Mouse (Mus musculus) CD4-positive naive resting alpha-beta T cell, adult 57 days (primary cell): ENCODE data around the gene Scarf2. TPM values are rescaled to one million over a fixed set of nuclear protein-coding genes. Genes with fewer than 3 reads are reported as not detected.

Experiments used
- total RNA-seq: library from RNA; stranded (reverse); gene quantifications from one replicate; pipeline ENCODE4 v1.2.4, GENCODE M21; 2023

Scarf2 gene
- total RNA-seq, result 0.53 TPM

DNA sequence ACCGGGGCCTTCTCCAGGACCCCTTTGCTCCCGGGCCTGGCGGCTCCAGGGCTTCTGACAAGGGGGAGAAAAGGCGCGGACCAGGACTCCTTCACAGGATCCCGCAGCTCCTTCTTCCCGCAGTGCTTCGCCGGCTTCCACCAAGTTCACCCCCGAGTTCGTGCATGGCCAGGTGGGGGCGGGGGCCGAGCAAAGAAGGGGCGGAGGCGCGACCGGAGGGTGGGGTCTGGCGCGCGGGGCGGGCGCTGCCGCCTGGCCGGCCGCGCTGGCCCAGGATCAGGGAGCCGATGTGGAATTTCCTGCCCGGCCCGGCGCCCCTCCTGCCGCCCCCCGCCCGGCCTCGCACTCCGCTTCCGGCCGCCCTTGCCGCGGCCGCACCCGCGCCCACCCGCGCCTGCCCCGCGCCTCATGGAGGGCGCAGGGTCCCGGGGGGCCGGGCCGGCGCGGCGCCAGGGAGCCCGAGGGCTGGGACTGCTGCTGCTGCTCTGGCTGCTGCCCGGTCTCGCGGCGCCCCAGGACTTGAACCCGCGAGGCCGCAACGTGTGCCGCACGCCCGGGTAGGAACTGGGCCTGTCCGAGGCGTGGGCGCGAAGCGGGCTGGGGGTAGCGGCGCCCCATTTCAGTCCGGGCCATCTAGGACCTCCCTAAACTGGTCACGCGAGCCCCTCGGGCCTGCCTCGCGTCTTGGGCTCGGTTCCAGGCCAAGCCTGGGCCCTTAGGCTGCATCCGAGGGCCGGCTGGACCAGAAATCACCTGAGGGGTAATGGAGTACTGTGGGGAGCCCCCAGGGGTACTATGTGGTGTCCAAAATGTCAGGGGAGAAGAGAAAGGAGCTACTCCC is at the start of gene Scarf2:
Gene Scarf2, plus strand, starts transcription at position 312 of the 841 bp plus-strand sequence.

DNA sequence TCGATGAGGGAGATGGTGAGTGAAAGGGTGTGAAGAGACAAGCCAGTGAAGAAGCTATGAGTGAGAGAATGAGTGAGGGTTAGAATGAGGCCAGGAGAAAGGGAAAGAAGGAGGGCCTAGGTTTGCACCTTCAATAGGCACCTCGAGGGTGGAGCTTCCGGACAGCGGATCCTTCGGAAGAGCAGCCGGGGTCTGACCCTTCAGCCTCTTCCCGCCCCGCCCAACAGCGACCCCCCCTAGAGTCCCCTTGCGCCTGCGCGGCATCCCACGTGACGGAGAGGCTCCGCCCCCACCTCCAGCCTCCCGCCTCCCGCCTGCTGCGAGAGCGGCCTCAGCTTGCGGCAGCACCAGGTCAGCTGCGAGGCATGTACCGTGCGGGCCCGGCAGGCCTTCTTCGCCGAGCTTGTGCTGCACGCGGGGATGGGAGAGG is 37.7 kb upstream of the Scarf2 start, which contains the start of gene Klhl22:
Gene Klhl22, plus strand, starts transcription at position 275 of the 430 bp plus-strand sequence.

DNA sequence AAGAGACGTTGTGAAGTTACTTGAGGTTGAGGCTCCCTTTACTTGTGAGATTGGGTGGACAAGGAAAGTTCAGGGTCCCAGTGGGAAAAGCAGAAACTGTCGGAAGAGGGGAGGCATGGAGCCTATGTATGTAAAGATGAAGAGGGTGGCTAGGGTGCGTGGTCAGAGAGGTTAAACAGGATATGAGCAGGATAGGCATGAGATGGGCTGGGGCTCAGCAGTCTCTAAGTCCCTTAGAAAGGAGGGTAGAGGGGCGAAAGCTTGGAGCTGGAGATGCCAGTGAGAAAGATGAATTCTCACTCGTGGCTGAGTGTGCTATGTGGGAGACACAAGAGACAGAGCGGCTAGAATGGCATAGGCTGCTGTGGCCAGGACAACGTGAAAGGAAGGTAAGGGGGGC is 35.7 kb downstream of the Scarf2 start, which contains the start of gene B830017H08Rik:
Gene B830017H08Rik, plus strand, starts transcription at position 301 of the 400 bp plus-strand sequence.

DNA sequence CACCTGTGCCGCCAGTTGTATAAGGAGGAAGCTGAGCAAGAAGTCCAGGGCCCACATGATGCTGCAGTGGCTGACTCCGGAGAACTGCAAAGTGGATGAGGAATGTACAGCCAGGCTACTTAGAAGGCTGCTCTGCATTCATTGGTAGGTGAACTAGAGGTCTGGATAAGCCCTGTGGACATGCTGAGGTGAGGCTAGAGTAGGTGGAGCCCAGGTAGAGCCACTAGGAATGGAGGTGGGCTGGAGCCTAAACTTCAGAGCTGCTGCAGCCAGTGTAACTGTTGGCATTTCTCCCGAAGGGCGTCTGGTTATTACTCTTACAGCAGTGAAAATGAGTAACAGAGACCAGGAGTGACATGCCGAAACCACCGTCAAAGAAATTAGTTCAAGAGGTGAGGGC is 41.0 kb downstream of the Scarf2 start, which contains the start of gene Car15:
Gene Car15, minus strand, starts transcription at position 314 of the 400 bp plus-strand sequence.

Other genes starting within 250 kb of the Scarf2 start
- gene Lrrc74b, start 236.0 kb upstream of the Scarf2 start, total RNA-seq, result not detected
- not detected for gene P2rx6, start 235.4 kb upstream of the Scarf2 start, total RNA-seq
- 0.56 TPM for gene Slc7a4, start 214.1 kb upstream of the Scarf2 start, total RNA-seq
- gene Smpd4, start 177.9 kb upstream of the Scarf2 start, total RNA-seq, result 43.7 TPM
- gene Ccdc74a, start 150.8 kb upstream of the Scarf2 start, total RNA-seq, result not detected
- gene Med15, start 64.4 kb upstream of the Scarf2 start, total RNA-seq, result 137 TPM
- 22.1 TPM for gene Klhl22, start 37.7 kb upstream of the Scarf2 start, total RNA-seq
- not detected for gene B830017H08Rik, start 35.8 kb downstream of the Scarf2 start, total RNA-seq
- 17.4 TPM for gene Car15, start 41.1 kb downstream of the Scarf2 start, total RNA-seq
- gene Gm20518, start 94.4 kb downstream of the Scarf2 start, total RNA-seq, result 4.2 TPM
- gene Tssk1, start 96.9 kb downstream of the Scarf2 start, total RNA-seq, result not detected
- gene Dgcr2, start 101.3 kb downstream of the Scarf2 start, total RNA-seq, result 73.1 TPM
- gene Tssk2, start 101.4 kb downstream of the Scarf2 start, total RNA-seq, result not detected
- gene Ess2, start 114.1 kb downstream of the Scarf2 start, total RNA-seq, result 72.0 TPM
- not detected for gene Gsc2, start 117.8 kb downstream of the Scarf2 start, total RNA-seq
- gene Slc25a1, start 130.9 kb downstream of the Scarf2 start, total RNA-seq, result 15.7 TPM
- not detected for gene Vpreb2, start 183.1 kb downstream of the Scarf2 start, total RNA-seq